Mouse (Mus musculus): ENCODE measurements around the gene Exoc2. TPM values are rescaled to one million over a fixed set of nuclear protein-coding genes. Genes with fewer than 3 reads are reported as not detected.

The Exoc2 gene
- polyA plus RNA-seq, 1 experiment from 2014 or later: 31.1 TPM

- Histone ChIP-seq H3K4me1 (no peaks in the 10 kb centered on the region), H3K9me3 (replicated peaks) (no peaks in the 10 kb centered on the region), H3K27me3 (ENCODE audit: low read depth, poor library complexity, severe bottlenecking) (no peaks in the 10 kb centered on the region), H3K4me3 (no peak overlapping the region), H3K27ac (no peak overlapping the region), H3K36me3 (no peaks in the 10 kb centered on the region)
- 92% methylated on average over 5 of the region's 5 CpGs for WGBS
- no peak for DNase-seq (ENCODE audit: low spot score)
Observed at GRCm38 (mm10) chr13:30766636-30767476, 207.0 kb downstream of the Exoc2 start.

DNA sequence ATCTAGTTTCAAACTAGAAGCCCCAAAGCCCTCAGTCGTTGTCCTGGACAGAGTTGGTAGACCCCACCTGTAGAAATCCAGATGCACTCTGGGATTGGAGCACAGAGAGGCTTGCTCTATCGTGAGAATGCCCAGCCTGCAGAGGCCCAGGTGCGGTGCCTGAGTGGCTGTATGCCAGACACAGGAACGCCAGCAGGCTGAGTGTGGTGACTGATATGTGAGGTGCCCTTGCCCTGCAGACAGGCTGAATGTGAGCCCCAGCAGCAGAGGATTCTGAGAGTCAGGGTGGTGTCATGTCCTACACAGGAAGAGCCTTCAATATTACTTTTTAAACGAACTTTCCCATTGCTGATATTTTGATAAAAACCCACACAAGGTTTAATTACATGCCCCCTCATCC is 208.0 kb downstream of the Exoc2 start:
- WGBS: 82% methylated on average over 5 of the region's 5 CpGs
- H3K4me3 ChIP-seq: no peak overlapping the region
- H3K4me1 ChIP-seq: no peaks in the 10 kb centered on the region
- no peaks in the 10 kb centered on the region for H3K27me3 ChIP-seq (ENCODE audit: low read depth, poor library complexity, severe bottlenecking)
- no peaks in the 10 kb centered on the region for H3K36me3 ChIP-seq
- no peak overlapping the region for H3K27ac ChIP-seq
- no peaks in the 10 kb centered on the region for H3K9me3 ChIP-seq (replicated peaks)
- DNase-seq (ENCODE audit: low spot score): no peak

- Histone ChIP-seq H3K36me3 (no peaks in the 10 kb centered on the region), H3K4me3 (no peak overlapping the region), H3K27me3 (ENCODE audit: low read depth, poor library complexity, severe bottlenecking) (no peaks in the 10 kb centered on the region), H3K9me3 (replicated peaks) (no peaks in the 10 kb centered on the region), H3K27ac (no peak overlapping the region), H3K4me1 (no peaks in the 10 kb centered on the region)
- WGBS: 86% methylated on average over 8 of the region's 8 CpGs
- DNase-seq (ENCODE audit: low spot score): no peak
Observed at GRCm38 (mm10) chr13:30764014-30764740, 209.7 kb downstream of the Exoc2 start.

Other genes starting within 250 kb of the Exoc2 start
- gene Irf4, start 224.9 kb downstream of the Exoc2 start, polyA plus RNA-seq (2016; fragmentation: Nextera tagmentation; extraction: Ambion mirVana): not detected in 2 replicates
- gene Hus1b, start 26.3 kb downstream of the Exoc2 start, polyA plus RNA-seq (2016; fragmentation: Nextera tagmentation; extraction: Ambion mirVana): 0.13 TPM in 1 of 2 replicates, not detected in the other
- 0.11 TPM in 1 of 2 replicates, not detected in the other for gene Gm5447, start 111 bp upstream of the Exoc2 start, polyA plus RNA-seq (2016; fragmentation: Nextera tagmentation; extraction: Ambion mirVana)

All from limb, embryonic 10.5 days (tissue).